Mouse (Mus musculus) liver, adult 10 weeks (tissue): ENCODE measurements around the gene Ptchd3. TPM values are rescaled to one million over a fixed set of nuclear protein-coding genes. Genes with fewer than 3 reads are reported as not detected.

Source experiments
- polyA plus RNA-seq: library from polyadenylated mRNA; stranded (reverse); fragments of 350-450 nt; fragmentation: Illumina TruSeq; extraction: RNeasy Lipid Tissue Mini Kit (QIAGEN cat#74804); gene quantifications from one replicate; pipeline ENCODE4 v1.2.3, GENCODE M21; 2014; ENCODE audit warnings: low read depth, low replicate concordance

Gene Ptchd3
- not detected for polyA plus RNA-seq

GRCm38 (mm10) chr11:121829947-121830346 is at the start of gene Ptchd3:
Gene Ptchd3 (plus strand): TSS chr11:121830247.

Other genes starting within 250 kb of the Ptchd3 start
- 0.64 TPM for gene B3gntl1, start 157.1 kb upstream of the Ptchd3 start, polyA plus RNA-seq
- 0.50 TPM for gene Metrnl, start 128.7 kb upstream of the Ptchd3 start, polyA plus RNA-seq